Mouse (Mus musculus) yolk sac, embryonic 10.5 days (tissue): Measurements from ENCODE around the gene Rbm15b.

Experiments used
- DNase-seq: peaks from one replicate; pipeline ENCODE4 v3.0.0-alpha.2; 2017; ENCODE audit warnings: low spot score

Rbm15b gene

GRCm38 (mm10) chr9:106884996-106885900 lies 2.0 kb downstream of the Rbm15b start:
- no peak for DNase-seq

DNA sequence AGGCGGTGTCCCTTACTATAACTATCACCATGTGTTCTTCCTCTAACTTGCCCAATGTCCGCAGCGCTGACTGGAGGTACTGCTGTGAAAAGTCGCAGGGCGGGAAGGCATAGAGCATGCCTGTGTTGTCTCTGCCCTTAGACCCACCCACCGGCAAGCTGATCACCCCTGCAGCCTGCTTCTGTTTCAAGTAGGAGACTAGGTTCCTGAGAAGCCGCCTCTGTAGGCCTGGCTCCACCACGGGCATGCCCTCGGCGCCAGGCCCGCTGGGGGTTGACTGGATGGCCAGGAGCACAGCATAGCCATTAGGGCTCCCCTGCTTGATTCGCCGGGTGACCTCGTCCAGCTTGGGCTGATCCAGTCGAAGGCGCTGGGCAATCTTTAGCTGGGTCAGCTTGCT lies 2.9 kb downstream of the Rbm15b start:
- no peak for DNase-seq

GRCm38 (mm10) chr9:106883085-106883484 lies 4.1 kb downstream of the Rbm15b start:
- no peak for DNase-seq

DNA sequence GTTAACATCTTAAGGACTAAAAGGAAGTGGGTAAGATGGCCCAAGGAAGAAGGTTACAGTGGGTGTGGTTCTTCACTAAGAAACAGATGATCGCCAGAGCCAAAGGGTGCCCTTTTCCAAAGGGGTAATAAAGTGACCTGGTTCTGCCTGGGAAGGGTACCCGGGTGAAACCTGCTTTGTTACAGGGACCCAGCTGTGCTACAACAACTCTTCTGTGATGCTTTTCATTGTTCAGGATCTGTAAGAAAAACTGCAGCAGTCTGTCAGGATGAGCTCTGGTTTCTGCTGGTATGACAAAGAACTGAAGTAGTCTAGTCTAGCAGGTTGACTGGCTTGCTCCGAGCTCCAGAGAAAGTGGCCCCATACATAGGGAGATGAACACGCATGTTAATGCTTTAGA lies 5.1 kb downstream of the Rbm15b start:
- no peak for DNase-seq

DNA sequence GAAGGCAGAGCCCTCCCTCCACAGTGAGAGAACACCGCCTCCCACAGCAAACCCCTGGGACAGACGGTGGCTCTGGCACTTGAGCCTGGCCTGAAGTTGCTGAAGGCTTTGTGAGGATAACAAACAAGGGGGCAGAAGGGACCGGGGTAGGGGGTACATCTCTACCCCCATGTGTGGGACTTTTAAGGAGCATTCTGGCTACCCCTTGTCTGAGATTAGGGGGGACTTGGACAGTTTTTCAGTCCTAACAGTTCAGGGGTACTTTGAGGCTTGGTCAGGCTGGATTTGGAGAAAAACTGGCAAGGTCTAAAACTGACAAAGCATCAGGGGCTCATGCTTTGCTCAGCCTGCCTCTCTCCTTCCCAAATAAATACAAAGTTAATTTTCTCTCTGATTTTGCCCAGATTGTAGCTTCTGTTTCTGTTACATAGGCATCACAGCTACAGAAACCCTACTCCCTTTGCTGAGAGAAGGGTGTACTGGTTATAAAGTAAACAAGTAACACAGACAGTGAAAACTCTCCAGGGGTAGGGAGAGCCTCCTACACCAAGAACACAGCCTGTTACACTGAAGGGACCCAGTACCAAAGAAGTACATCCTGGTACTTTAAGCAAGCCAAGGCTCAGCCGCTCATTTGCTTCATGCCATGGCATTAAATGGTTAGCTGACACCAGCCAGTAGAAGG lies 6.0 kb downstream of the Rbm15b start:
- DNase-seq: no peak

DNA sequence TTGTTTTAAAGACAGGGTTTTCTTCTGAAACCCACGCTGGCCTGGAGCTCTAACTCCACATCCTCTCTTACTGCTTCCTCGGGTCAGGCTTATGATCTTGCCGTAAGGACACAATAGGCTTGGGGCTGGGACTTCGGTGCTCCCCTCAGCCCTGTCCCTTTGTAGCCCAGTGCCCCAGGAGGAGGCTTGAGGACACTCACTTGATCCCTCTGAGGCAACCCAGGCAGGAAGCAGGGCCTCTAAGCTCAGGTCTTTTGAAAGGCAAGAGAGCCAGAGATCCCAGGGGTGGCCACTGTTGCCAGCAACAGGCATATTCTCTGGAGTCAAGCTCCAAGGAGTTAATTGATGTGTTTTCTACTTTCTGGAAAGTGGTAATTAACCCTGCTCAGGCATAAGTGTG lies 7.8 kb downstream of the Rbm15b start:
- DNase-seq: no peak

GRCm38 (mm10) chr9:106876666-106877065 lies 10.6 kb downstream of the Rbm15b start:
- no peak for DNase-seq

DNA sequence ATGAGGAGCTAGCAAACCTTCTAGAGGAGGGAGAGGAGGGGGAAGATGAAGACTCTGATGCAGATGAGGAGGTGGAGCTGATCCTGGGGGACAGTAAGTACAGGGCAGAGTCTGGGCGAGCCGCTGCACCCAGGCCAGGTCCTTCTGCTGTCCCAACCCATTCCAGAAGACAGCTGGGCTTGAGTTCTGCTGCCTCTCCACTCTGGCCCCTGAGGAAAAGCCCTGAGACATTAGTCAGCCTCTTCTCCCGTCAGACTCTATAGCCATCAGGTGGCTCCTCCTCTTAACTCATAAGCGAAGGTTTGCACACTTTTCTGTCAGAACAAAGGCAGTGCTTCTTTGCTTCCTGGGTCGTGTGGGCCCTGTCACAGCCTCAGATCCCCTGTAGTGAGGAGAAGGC lies 13.0 kb downstream of the Rbm15b start:
- DNase-seq: no peak

DNA sequence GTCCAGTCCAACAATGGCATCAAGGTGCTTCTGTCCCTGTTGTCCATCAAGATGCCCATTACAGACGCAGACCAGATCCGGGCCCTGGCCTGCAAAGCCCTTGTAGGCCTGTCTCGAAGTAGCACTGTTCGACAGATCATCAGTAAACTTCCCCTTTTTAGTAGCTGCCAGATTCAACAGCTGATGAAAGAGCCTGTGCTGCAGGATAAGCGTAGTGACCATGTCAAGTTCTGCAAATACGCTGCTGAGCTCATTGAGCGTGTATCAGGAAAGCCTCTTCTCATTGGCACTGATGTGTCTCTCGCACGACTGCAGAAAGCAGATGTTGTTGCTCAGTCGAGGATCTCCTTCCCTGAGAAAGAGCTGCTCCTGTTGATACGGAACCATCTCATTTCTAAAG lies 29.2 kb downstream of the Rbm15b start:
- DNase-seq: no peak

GRCm38 (mm10) chr9:106856664-106857063 lies 30.6 kb downstream of the Rbm15b start:
- DNase-seq: no peak

- no peak for DNase-seq
Measured at GRCm38 (mm10) chr9:106842800-106843199, 44.4 kb downstream of the Rbm15b start.

DNA sequence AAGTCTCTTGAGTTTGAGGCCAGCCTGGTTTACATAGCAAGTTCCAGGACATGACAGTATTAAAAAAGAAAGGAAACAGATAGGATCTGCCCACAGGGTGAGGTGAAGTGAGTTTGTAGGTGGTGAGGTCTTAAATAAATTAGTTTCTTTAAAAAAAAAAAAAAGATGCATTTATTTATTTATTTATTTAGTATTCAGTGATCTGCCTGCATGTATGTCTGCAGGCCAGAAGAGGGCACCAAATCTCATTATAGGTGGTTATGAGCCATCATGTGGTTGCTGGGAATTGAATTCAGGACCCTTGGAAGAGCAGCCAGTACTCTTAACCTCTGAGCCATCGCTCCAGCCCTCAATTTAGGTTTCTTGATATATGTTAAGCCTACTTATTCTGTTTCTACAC lies 46.7 kb downstream of the Rbm15b start:
- no peak for DNase-seq
